Mouse (Mus musculus): ENCODE measurements around the gene Oprd1.

GRCm38 (mm10) chr4:132111227-132111626 lies 33.1 kb downstream of the Oprd1 start:
- no peak for TF ChIP-seq POLR2A (IDR thresholded peaks at IDR 0.05; ENCODE audit: low read depth, low read length)
- no peak for TF ChIP-seq CTCF (IDR thresholded peaks at IDR 0.05; ENCODE audit: extremely low read depth, insufficient read length, insufficient replicate concordance, low read depth, low read length)
